Mouse (Mus musculus): ENCODE measurements around the gene Tsn.
A peak's percentile ranks its signal among the peaks of the same experiment; 100 is the strongest.

DNA sequence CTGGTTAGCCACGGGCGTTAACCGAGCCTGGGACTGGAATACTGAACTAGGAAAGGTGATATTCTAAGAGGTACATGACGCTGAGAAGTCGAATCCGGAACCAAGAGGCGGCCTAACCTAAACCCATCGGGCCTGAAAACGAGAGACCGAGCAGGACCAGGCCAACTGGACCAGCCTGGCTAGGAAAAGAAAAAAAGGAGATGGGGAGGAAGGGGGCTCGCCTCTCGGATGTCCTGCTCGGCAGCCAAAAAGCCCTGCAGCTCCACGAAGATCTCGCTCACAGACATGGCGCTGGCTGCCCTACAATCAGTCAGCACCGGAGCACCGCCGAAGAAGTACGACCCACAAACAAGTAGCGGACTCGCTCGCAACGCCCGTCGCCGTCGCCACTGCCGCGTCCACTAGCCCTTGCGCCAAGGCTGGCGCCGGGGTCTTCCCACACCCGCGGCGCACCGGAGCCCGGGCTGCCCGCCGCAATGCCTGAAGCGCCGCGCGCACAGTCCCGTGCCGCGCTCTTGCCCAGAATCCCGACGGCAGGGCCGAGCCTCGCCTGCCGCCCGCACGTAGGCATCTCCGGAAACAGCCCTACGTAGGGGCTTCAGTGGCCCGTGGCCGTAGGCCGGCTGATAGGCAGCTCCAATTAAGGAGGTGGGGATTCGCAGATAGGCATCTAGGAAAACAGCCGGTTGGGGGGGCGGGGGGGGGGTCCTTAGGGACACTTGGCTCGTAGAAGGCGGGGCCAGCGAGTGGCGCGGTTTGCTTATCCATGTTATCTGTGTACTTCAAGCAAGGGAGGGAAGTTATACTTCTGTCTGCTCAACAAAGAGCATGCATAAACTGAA lies 538 bp downstream of the Tsn start:
- peak; percentile 86; the same call in 1 of the 2 replicates for TF ChIP-seq POLR2A (IDR thresholded peaks at IDR 0.05; ENCODE audit: borderline replicate concordance, control insufficient read depth, low read depth, low read length)
- no peak for TF ChIP-seq CTCF (IDR thresholded peaks at IDR 0.05; ENCODE audit: control insufficient read depth, insufficient read depth, low read length)
